Comparison of ENCODE assay signal across 14 mouse cellular contexts in the genomic region with DNA sequence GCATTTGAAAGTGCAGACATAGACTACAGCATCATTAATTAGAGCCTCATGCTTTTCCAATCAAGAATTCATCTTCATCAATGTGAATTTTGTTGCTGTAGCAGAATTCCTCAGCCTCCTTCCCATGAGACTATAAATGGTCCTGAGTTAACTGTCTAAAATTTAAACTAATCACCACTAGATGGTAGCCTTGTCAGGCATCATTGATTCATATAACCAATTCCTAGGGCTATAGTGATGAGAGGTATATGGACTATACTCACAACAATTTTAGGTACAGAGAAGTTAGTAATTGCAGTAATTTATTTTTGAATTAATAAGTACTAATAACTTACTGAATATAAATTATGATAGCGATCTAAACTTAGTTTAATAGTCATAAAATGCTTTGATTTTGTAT.
DNase-seq lines count a peak whose midpoint lies in the region; TF ChIP-seq lines count a peak whose summit lies in the region.
"Had no signal": no experiment of that assay in that cellular context is flagged by ENCODE, and none has a peak within 500 bp of the region (broad histone marks: within the 10 kb centered on the region; RNA-seq: fewer than 3 reads in every experiment).

No protein-coding gene starts in this region.

- H3K27ac ChIP-seq in MEL (ENCODE audit: control insufficient read depth, low read depth, low read length) = no peak overlapping the region
- H3K27ac ChIP-seq: limb, embryonic 12.5 days; neural tube, embryonic 13.5 days had no signal

- TF ChIP-seq CTCF in MEL (IDR thresholded peaks at IDR 0.05 in 2 of 3, conservative IDR thresholded peaks at IDR 0.05 in 1 of 3; ENCODE audit: control insufficient read depth in 1 of 3, insufficient read depth in 1 of 3, low read depth in 2 of 3, low read length in 3 of 3, poor library complexity in 1 of 3, severe bottlenecking in 1 of 3) = peak in 1 of 3 experiments; percentile 57; a peak in 2 of 6 replicates

- TF ChIP-seq EP300 in MEL (IDR thresholded peaks at IDR 0.05; ENCODE audit: low read depth in 1 of 2, low read length in 2 of 2) = no peak

- no peak overlapping the region for H3K4me3 ChIP-seq in MEL (ENCODE audit: control insufficient read depth in 1 of 2, insufficient read depth in 1 of 2, low read depth in 2 of 2, low read length in 2 of 2)
- H3K4me3 ChIP-seq: erythroblast, embryonic 14.5 days; limb, embryonic 12.5 days; megakaryocyte, embryonic 14.5 days; neural tube, embryonic 13.5 days had no signal

- H3K79me2 ChIP-seq in MEL (ENCODE audit: control insufficient read depth, insufficient read depth, low read length, poor library complexity) = no peaks in the 10 kb centered on the region

- TF ChIP-seq POLR2A in MEL (IDR thresholded peaks at IDR 0.05; ENCODE audit: control insufficient read depth in 1 of 2, insufficient read depth in 1 of 2, low read depth in 1 of 2, low read length in 2 of 2, poor library complexity in 1 of 2) = no peak

- no peaks in the 10 kb centered on the region for H3K4me1 ChIP-seq in MEL (ENCODE audit: control insufficient read depth in 1 of 2, insufficient read depth in 2 of 2, low read length in 2 of 2)
- H3K4me1 ChIP-seq: limb, embryonic 12.5 days; megakaryocyte, embryonic 14.5 days; neural tube, embryonic 13.5 days had no signal

- H3K27me3 ChIP-seq in MEL (ENCODE audit: control insufficient read depth in 1 of 2, insufficient read depth in 2 of 2, low read length in 2 of 2) = no peaks in the 10 kb centered on the region
- H3K27me3 ChIP-seq: limb, embryonic 12.5 days; megakaryocyte, embryonic 14.5 days; neural tube, embryonic 13.5 days had no signal

- DNase-seq in layer of hippocampus, adult 9-10 months (ENCODE audit: low spot score) = peak; percentile 25
- DNase-seq in layer of hippocampus, adult 11-12 months (ENCODE audit: low spot score) = no peak
- DNase-seq in MEL (ENCODE audit: low read depth, low spot score) = peak; percentile 31
- DNase-seq in brain, embryonic 18.5 days (ENCODE audit: low read depth, low spot score) = peak; percentile 22
- DNase-seq in mesoderm, embryonic 11.5 days (ENCODE audit: low read depth, low spot score) = peak; percentile 5
- no peak for DNase-seq in urinary bladder, postnatal 14 days (ENCODE audit: low spot score)
- no peak for DNase-seq in adrenal gland, postnatal 25 days
- DNase-seq: kidney, adult 8-10 months; lung, adult 2 months; thymus, postnatal 25 days had no signal

- no peak overlapping the region for H3K9ac ChIP-seq in MEL (ENCODE audit: control insufficient read depth, low read depth, low read length, poor library complexity, severe bottlenecking)
- H3K9ac ChIP-seq: limb, embryonic 12.5 days; neural tube, embryonic 13.5 days had no signal

- no peaks in the 10 kb centered on the region for H3K36me3 ChIP-seq in MEL (ENCODE audit: control insufficient read depth in 1 of 2, insufficient read depth in 2 of 2, low read length in 2 of 2)
- H3K36me3 ChIP-seq: limb, embryonic 12.5 days; neural tube, embryonic 13.5 days had no signal

- no peaks in the 10 kb centered on the region for H3K9me3 ChIP-seq in MEL (replicated peaks; ENCODE audit: insufficient read depth, low read length)
- H3K9me3 ChIP-seq: limb, embryonic 12.5 days; megakaryocyte, embryonic 14.5 days; neural tube, embryonic 13.5 days had no signal

- peak; percentile 75 for TF ChIP-seq RAD21 in MEL (IDR thresholded peaks at IDR 0.05; ENCODE audit: low read depth, low read length)

TF ChIP-seq in MEL, 35 proteins besides CTCF, POLR2A, EP300 and RAD21:
- TF ChIP-seq SMC3 (IDR thresholded peaks at IDR 0.05; ENCODE audit: low read depth, low read length) (peak; percentile 69), CHD2 (IDR thresholded peaks at IDR 0.05; ENCODE audit: low read length) (no peak), ZC3H11A (IDR thresholded peaks at IDR 0.05; ENCODE audit: low read depth, low read length) (peak; percentile 59), KAT2A (conservative IDR thresholded peaks at IDR 0.05; ENCODE audit: low read depth, low read length) (no peak)
TF ChIP-seq in MEL: peak in this region for 2.

Comparison
In these comparisons a context has a peak if more than half of its experiments do, and no peak if none do; other contexts are left out.
1. DNase-seq: peak in layer of hippocampus, adult 9-10 months (single experiment), MEL (single experiment), brain, embryonic 18.5 days (single experiment) and mesoderm, embryonic 11.5 days (single experiment); none in layer of hippocampus, adult 11-12 months (single experiment), urinary bladder, postnatal 14 days (single experiment) and adrenal gland, postnatal 25 days (single experiment).